15 mouse cellular contexts compared by ENCODE assay signal in the genomic region with DNA sequence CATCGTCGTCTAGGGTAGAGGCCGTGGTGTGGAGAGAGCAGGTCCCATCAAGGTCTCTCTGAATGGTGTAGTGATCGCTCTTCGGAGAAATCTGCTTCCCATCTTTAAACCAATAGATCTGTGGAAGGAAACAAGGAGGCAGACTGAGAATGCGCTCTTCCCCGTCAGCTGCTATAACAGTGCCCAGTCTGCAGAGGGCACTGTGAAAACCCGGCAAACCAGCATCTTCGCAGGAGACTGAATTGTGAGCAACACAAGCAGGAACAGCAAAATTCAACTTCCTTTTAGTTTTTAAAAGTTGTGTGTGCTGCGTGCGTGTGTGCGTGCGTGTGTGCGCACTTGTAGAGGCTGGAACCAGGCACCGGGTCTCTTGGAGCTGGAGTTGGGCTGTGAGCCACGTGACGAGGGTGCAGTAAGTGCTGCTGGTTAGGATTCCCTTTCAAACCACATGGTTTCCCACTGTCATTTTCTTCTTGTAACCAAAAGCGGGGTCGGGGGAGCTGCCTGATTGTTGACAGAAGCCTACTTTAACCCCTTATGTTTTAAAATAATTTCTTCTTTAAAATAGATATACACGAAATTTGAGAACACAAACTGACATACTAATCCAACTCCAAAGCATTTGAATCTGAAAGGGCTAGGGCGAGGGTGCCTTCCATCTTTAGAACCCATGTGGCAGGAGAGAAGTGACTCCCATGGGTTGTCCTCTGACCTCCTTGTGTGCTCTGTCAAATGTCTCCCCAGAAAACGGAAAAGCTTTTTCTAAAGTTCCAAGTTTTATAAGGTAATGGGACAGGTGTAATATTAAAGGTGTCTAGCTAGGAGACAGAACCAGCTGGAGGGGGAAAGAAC. TPM values are rescaled to one million over a fixed set of nuclear protein-coding genes. Genes with fewer than 3 reads are reported as not detected.
DNase-seq lines count a peak whose midpoint lies in the region; ATAC-seq and TF ChIP-seq lines count a peak whose summit lies in the region.
"Had no signal": no experiment of that assay in that cellular context is flagged by ENCODE, and none has a peak within 500 bp of the region (broad histone marks: within the 10 kb centered on the region; RNA-seq: fewer than 3 reads in every experiment).

No protein-coding gene starts in this region.

- H3K4me2 ChIP-seq in intestine, postnatal 0 days (replicated peaks; ENCODE audit: low read depth): no peak overlapping the region
- no peak overlapping the region for H3K4me2 ChIP-seq in intestine, embryonic 15.5 days (replicated peaks)
- H3K4me2 ChIP-seq in hindbrain, embryonic 16.5 days (ENCODE audit: low read length): no peak overlapping the region
- H3K4me2 ChIP-seq: heart, embryonic 15.5 days had no signal

- H3K27ac ChIP-seq in intestine, postnatal 0 days (ENCODE audit: low read depth, low read length): no peak overlapping the region
- H3K27ac ChIP-seq in intestine, embryonic 15.5 days: no peak overlapping the region
- H3K27ac ChIP-seq in hindbrain, embryonic 16.5 days (ENCODE audit: low read depth, low read length): no peak overlapping the region
- H3K27ac ChIP-seq: heart, embryonic 15.5 days had no signal

- peak; percentile 60 for TF ChIP-seq CTCF in intestine, postnatal 0 days (IDR thresholded peaks at IDR 0.05; ENCODE audit: low read depth)

- peaks cover 63% of the 10 kb centered on the region for H3K36me3 ChIP-seq in intestine, postnatal 0 days (ENCODE audit: control insufficient read depth, insufficient read depth)
- H3K36me3 ChIP-seq in intestine, embryonic 15.5 days: peaks cover 9% of the 10 kb centered on the region; the same call in 1 of the 2 replicates
- no peaks in the 10 kb centered on the region for H3K36me3 ChIP-seq in hindbrain, embryonic 16.5 days (ENCODE audit: control insufficient read depth, insufficient read depth, low read length)
- H3K36me3 ChIP-seq: G1E had no signal

- ATAC-seq in intestine, postnatal 0 days: no peak
- no peak for ATAC-seq in intestine, embryonic 15.5 days
- ATAC-seq in common myeloid progenitor, adult 5-6 weeks (replicated peaks; ENCODE audit: low read depth, poor library complexity, severe bottlenecking): peak; percentile 39; the same call in 1 of the 2 replicates
- ATAC-seq in hindbrain, embryonic 16.5 days: no peak

- WGBS in intestine, postnatal 0 days: 81% methylated on average over 22 of the region's 22 CpGs
- WGBS in intestine, embryonic 15.5 days: 77% methylated on average over 22 of the region's 22 CpGs
- WGBS in hindbrain, embryonic 16.5 days: 64% methylated on average over 22 of the region's 22 CpGs

- H3K4me1 ChIP-seq in intestine, postnatal 0 days (replicated peaks; ENCODE audit: control insufficient read depth, insufficient read depth, low read length): peaks cover 6% of the 10 kb centered on the region; the same call in 1 of the 2 replicates
- no peaks in the 10 kb centered on the region for H3K4me1 ChIP-seq in intestine, embryonic 15.5 days (replicated peaks)
- H3K4me1 ChIP-seq in hindbrain, embryonic 16.5 days (ENCODE audit: control insufficient read depth, insufficient read depth, low read depth, low read length): no peaks in the 10 kb centered on the region

- no peaks in the 10 kb centered on the region for H3K9me3 ChIP-seq in intestine, postnatal 0 days (ENCODE audit: control insufficient read depth)
- H3K9me3 ChIP-seq in intestine, embryonic 15.5 days: no peaks in the 10 kb centered on the region
- H3K9me3 ChIP-seq in hindbrain, embryonic 16.5 days (ENCODE audit: control insufficient read depth, low read length): no peaks in the 10 kb centered on the region
- H3K9me3 ChIP-seq: G1E; heart, embryonic 15.5 days had no signal

- DNase-seq in thymus, postnatal 4 days: peak; percentile 22
- no peak for DNase-seq in thymus, postnatal 0 days (ENCODE audit: low spot score)
- no peak for DNase-seq in urinary bladder, postnatal 14 days (ENCODE audit: low spot score)
- DNase-seq in gastrocnemius, adult 18-20 months (ENCODE audit: low spot score): no peak
- DNase-seq: cerebellum, postnatal 14 days; left cerebral cortex, postnatal 4 days; spleen, adult 18-20 months had no signal

- H3K27me3 ChIP-seq in intestine, postnatal 0 days (replicated peaks; ENCODE audit: control insufficient read depth, insufficient read depth, low read length): no peaks in the 10 kb centered on the region
- no peaks in the 10 kb centered on the region for H3K27me3 ChIP-seq in intestine, embryonic 15.5 days (replicated peaks)
- H3K27me3 ChIP-seq in hindbrain, embryonic 16.5 days (replicated peaks; ENCODE audit: control insufficient read depth, insufficient read depth, low read length): no peaks in the 10 kb centered on the region
- H3K27me3 ChIP-seq: heart, embryonic 15.5 days had no signal

- H3K4me3 ChIP-seq in intestine, postnatal 0 days (ENCODE audit: low read depth, low read length): no peak overlapping the region
- H3K4me3 ChIP-seq in intestine, embryonic 15.5 days (replicated peaks): no peak overlapping the region
- H3K4me3 ChIP-seq in hindbrain, embryonic 16.5 days (ENCODE audit: low read length): no peak overlapping the region
- H3K4me3 ChIP-seq: erythroblast, embryonic 14.5 days; heart, embryonic 15.5 days; myocyte had no signal

- H3K9ac ChIP-seq in intestine, postnatal 0 days (ENCODE audit: low read depth, low read length): no peak overlapping the region
- no peak overlapping the region for H3K9ac ChIP-seq in intestine, embryonic 15.5 days
- no peak overlapping the region for H3K9ac ChIP-seq in hindbrain, embryonic 16.5 days (ENCODE audit: low read depth, low read length)
- H3K9ac ChIP-seq: heart, embryonic 15.5 days had no signal

RNA-seq across cellular contexts. Expression of a gene that starts 44.6 kb away (rescaled TPM):
- polyA plus RNA-seq in intestine, postnatal 0 days (2015; fragmentation: Nextera tagmentation; extraction: Ambion mirVana): 50.2 and 51.2 TPM in 2 replicates
- polyA plus RNA-seq in intestine, embryonic 15.5 days (2015; fragmentation: Nextera tagmentation; extraction: Ambion mirVana): 29.8 and 34.1 TPM in 2 replicates
- polyA plus RNA-seq in thymus, postnatal 0 days (2015; fragmentation: Nextera tagmentation; extraction: Ambion mirVana): 47.0 and 47.5 TPM in 2 replicates
- 30.8 and 47.0 TPM in 2 replicates for total RNA-seq in common myeloid progenitor, adult 5-6 weeks (2017)
- polyA plus RNA-seq in hindbrain, embryonic 16.5 days (2015; fragmentation: Nextera tagmentation; extraction: Ambion mirVana): 19.7 and 21.1 TPM in 2 replicates
- 10 to 100 TPM; 38.2 to 38.7 TPM for total RNA-seq in gastrocnemius, adult 18-20 months (2021)
